Mouse (Mus musculus) bone marrow, adult 2 months (tissue): ENCODE measurements at regions not wholly inside any gene's neighbourhood (a gene's known extent, or its start where the extent isn't known, plus 50 kb on each side); places are given as distances from the start of the nearest gene placed in this dataset.

Experiments
- H3K27ac ChIP-seq: fragments of 200-500 bp; 2 replicates; pipeline ENCODE4 v1.5.1; 2012; ENCODE audit warnings: low read depth, mild to moderate bottlenecking, control low read depth, inconsistent platforms, low read length; ENCODE audit not compliant: control insufficient read depth, poor library complexity, insufficient read depth
- H3K4me1 ChIP-seq: fragments of 200-500 bp; 2 replicates; pipeline ENCODE4 v1.6.1; 2011; ENCODE audit warnings: low read length; ENCODE audit not compliant: control insufficient read depth, insufficient read depth
- H3K4me3 ChIP-seq: fragments of 200-500 bp; replicated peaks from 2 replicates; pipeline ENCODE3; 2011; ENCODE audit warnings: mild to moderate bottlenecking, low read depth, low read length, control low read depth; ENCODE audit not compliant: control insufficient read depth
- CTCF ChIP-seq: fragments of 200-500 bp; IDR thresholded peaks from 2 replicates; pipeline ENCODE4 v1.5.1; 2011; ENCODE audit warnings: low read length, control low read depth; ENCODE audit not compliant: control insufficient read depth, insufficient read depth
- POLR2A ChIP-seq: fragments of 200-500 bp; IDR thresholded peaks from 2 replicates; pipeline ENCODE4 v1.6.1; 2011; ENCODE audit warnings: low read depth, mild to moderate bottlenecking, control low read depth, low read length, borderline replicate concordance; ENCODE audit not compliant: control insufficient read depth
- WGBS: fragments of 180-500 bp; shearing (Covaris S2); methylation state at CpG from one replicate; pipeline ENCODE4 v1.1.7; 2018; 5-methylcytosine and 5-hydroxymethylcytosine counted together

GRCm38 (mm10) chr13:83154626-83155124, 349.2 kb upstream of the Mef2c start:
- WGBS = 51% methylated on average over 1 of the region's 1 CpGs
- TF ChIP-seq POLR2A (no peak), CTCF (no peak)
- Histone ChIP-seq H3K27ac (no peak overlapping the region), H3K4me3 (no peak overlapping the region), H3K4me1 (no peaks in the 10 kb centered on the region)

GRCm38 (mm10) chr13:83159969-83160368, 343.9 kb upstream of the Mef2c start:
- Histone ChIP-seq H3K4me3 (no peak overlapping the region), H3K4me1 (no peaks in the 10 kb centered on the region), H3K27ac (no peak overlapping the region)
- TF ChIP-seq CTCF (no peak), POLR2A (no peak)
- 68% methylated on average over 2 of the region's 2 CpGs for WGBS

GRCm38 (mm10) chr13:83162761-83163160, 341.1 kb upstream of the Mef2c start:
- 84% methylated on average over 4 of the region's 4 CpGs for WGBS
- H3K4me1 ChIP-seq = no peaks in the 10 kb centered on the region
- H3K27ac ChIP-seq = no peak overlapping the region
- TF ChIP-seq CTCF (no peak), POLR2A (no peak)
- H3K4me3 ChIP-seq = no peak overlapping the region

GRCm38 (mm10) chr13:83175086-83175485, 328.7 kb upstream of the Mef2c start:
- TF ChIP-seq POLR2A = no peak
- no peak for TF ChIP-seq CTCF
- H3K27ac ChIP-seq = no peak overlapping the region
- no peak overlapping the region for H3K4me3 ChIP-seq
- H3K4me1 ChIP-seq = no peaks in the 10 kb centered on the region
- 74% methylated on average over 2 of the region's 2 CpGs for WGBS

GRCm38 (mm10) chr13:83201931-83202671, 301.7 kb upstream of the Mef2c start:
- WGBS = 77% methylated on average over 3 of the region's 3 CpGs
- Histone ChIP-seq H3K4me3 (no peak overlapping the region), H3K4me1 (no peaks in the 10 kb centered on the region), H3K27ac (no peak overlapping the region)
- TF ChIP-seq CTCF = no peak
- TF ChIP-seq POLR2A = no peak

GRCm38 (mm10) chr13:83206622-83207021, 297.2 kb upstream of the Mef2c start:
- TF ChIP-seq POLR2A (no peak), CTCF (no peak)
- 37% methylated on average over 1 of the region's 1 CpGs for WGBS
- no peaks in the 10 kb centered on the region for H3K4me1 ChIP-seq
- no peak overlapping the region for H3K27ac ChIP-seq
- no peak overlapping the region for H3K4me3 ChIP-seq

GRCm38 (mm10) chr13:83207513-83207912, 296.3 kb upstream of the Mef2c start:
- Histone ChIP-seq H3K27ac (no peak overlapping the region), H3K4me3 (no peak overlapping the region), H3K4me1 (no peaks in the 10 kb centered on the region)
- no peak for TF ChIP-seq POLR2A
- TF ChIP-seq CTCF = no peak
- 86% methylated on average over 4 of the region's 4 CpGs for WGBS

- Histone ChIP-seq H3K4me1 (no peaks in the 10 kb centered on the region), H3K27ac (no peak overlapping the region), H3K4me3 (no peak overlapping the region)
- 11% methylated on average over 5 of the region's 5 CpGs for WGBS
- TF ChIP-seq CTCF (no peak), POLR2A (no peak)
Observed at GRCm38 (mm10) chr13:83208111-83208510, 295.7 kb upstream of the Mef2c start.
